Mouse (Mus musculus) 416B (cell line): ENCODE data around the gene Abtb1.

Experiments used
- DNase-seq: peaks from one replicate; pipeline ENCODE4 v3.0.0; 2011; ENCODE audit warnings: low read depth

The Abtb1 gene

DNA sequence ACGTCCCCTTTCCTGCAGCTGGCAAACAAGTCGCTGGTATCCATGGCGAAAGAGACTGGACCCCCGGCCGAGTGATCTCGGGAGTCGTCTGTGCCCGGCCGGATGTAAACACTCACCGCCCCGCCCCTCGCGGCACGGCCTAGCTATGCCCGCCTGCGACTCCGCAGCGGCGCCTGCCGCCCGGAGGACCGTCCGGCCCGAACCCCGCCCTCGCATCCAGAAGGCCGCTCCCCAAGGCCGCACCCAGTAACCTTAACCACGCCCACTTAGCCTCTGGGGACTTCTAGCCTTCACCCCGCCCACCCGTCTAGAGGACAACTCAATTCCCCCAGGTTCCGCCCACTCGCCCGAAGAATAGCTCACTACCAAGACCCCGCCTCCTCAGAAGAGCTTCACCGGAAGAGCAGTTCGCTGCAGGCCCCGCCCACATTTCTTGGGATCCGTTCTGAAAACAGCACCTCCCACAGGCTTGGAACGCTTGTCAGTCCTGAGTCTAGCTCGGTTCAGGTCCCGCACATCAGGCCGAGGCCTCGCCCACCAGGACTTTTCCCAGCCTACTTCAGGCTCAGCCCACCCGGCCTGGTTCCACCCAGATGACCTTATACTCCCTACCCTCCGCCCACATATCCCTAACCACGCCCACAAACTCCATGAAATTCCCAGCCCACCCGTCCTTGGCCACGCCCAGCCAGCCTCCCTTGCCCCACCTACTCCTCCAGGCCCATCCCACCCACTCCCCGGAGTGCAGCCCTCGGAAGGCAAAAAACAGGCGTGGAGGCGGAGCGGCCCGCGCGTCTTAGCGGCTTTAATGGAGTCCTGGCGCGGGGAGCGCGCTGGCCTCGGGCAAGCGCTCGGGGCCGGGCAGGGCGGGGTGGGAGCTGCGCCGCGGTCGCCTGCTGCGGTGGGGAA lies at the start of gene Abtb1:
Gene Abtb1, minus strand, starts transcription at position 204 of the 909 bp plus-strand sequence.
- DNase-seq, result peak; percentile 100

DNA sequence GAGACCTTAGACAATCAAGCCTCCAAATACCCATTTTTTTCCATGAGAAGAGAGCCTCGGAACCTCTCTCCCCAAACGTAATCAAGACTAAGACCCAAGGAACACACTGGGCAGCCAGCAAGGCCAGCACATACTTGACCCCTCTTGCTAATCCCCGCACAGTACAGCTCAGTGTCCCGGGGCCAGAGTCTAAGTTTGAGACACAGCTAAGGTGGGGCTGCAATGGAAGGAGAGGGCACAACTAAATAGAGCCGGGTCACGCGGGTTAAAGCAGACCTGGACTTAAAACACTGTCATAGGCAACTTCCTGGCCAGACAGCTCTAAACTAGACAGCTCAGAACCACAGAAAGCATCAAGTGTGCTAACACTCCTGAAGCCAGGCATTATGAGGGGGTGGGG lies 49.0 kb upstream of the Abtb1 start:
- DNase-seq, result no peak

DNA sequence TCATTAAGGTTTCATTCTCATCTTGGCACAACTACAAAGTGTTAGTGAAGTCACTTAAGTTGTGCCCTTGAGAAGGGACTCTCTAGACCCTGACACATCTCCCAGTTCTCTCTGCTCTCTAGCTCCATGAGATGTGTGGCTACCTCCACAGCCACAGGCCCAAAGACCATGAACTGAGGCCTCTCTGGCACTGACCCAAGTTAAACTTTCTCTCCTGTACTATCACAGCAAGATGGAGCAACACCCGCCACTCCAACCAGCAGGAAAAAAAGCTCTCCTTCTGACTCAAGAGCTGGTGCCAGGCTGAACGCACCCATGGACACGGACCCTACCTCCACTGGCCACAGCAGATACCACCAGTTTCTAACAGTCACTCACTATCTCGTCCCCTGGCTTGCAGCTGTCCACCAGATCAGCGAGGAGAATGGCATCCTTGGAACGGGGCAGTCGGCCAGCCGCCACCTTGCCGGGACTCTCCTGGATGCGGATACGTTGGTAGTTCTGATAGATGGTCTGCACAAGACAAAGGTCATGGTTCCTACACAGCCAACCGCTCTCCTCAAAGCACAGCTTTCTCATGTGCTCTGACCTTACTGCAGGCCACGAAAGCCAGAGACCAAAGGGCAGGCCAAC lies 47.7 kb upstream of the Abtb1 start:
- no peak for DNase-seq

DNA sequence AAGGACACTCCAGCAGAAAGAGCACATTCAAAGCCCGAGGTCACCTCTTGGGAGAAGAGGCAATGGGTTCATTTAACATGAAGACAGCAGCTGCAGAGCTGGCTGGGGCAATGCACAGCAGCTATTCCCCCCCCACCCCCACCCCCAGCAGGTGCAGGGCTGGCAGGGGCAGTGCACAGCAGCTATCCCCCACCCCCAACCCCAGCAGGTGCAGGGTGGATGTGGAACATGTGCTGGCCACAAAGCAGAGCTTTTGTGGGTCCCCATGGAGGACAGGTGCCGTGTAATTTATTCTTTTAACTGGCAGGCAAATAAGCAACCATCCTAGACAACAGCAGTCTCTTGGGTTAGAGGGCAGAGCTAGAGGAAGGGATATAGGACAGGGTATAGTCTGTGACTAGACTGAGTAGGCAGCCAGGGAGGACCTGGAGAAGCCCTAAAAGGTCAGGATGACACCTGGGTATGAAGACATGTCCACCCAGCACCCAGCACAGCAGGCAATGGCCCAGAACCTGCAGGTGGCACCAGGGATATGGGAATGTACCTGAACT lies 44.7 kb upstream of the Abtb1 start:
- DNase-seq, result no peak

DNA sequence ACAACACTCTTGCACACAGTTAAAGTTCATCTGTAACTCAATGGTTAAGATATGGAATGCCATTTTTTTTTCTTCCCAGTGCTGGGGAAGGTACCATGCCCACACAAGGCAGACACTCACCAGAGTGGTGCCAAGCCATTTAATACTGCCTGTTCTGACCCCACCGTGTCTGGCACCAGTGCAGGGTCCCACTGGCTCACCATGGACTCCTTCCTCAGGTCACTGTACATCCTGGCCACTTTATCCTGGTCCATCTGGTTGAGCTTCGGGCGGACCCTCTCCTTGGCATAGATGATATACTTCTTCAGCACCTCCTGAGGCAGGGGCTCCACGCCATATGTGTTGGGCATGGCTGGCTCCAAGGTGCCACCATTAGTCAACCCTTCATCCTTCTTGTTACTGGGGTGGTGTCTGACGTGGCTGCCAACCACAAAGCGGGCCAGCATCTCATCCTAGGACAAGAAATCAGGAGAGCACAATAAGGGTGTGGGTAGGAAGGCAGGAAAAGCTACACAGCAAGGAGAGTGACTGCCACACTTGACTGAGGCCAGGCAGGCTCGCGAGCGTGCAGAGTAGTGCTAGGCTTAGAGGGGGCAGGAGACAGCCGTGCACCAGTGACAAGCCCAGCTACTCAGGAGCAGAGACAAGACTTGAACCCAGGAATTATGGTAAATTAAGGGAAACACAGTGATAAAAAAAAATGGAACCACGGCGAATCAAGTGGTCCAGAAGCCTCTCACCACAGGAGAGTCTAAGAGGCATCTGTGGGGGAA lies 44.0 kb upstream of the Abtb1 start:
- DNase-seq, result no peak

DNA sequence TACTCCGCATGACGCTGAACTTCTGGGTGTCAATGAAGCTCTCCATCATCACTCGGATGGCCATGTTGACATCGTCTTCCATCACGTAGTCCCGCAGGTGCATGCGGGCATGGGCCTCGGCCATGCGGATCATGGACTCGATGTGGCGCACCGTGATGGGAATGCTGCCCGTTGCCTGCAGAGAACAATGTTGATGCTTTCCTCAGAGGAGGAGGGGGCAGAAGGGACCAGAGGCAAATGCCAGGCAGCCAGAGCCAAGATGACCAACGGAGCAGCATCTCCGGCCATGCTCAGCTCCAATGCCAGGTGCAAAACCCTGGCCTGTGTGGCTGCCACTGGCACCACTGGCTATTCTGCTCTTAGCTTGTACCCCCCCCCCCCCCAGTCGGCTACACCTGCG lies 42.9 kb upstream of the Abtb1 start:
- DNase-seq, result no peak

DNA sequence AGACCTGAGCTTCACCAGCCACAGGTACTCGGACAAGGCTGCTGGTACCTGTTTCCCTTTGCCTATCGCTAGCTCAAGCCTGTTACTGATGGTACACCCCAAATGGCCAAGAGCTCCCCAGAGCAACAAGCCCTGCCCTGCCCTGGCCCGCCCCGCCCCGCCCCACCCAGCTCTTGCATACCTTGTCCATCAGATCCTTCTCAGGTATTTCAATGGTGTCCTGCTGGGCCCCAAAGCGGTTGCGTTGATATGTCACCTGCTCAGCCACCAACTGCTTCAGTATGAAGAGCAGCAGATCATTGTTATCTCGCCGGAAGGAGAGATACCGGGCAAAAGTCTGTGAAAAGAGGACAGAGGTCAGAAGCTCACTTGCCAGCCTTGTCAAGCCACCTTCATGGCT lies 42.4 kb upstream of the Abtb1 start:
- no peak for DNase-seq

DNA sequence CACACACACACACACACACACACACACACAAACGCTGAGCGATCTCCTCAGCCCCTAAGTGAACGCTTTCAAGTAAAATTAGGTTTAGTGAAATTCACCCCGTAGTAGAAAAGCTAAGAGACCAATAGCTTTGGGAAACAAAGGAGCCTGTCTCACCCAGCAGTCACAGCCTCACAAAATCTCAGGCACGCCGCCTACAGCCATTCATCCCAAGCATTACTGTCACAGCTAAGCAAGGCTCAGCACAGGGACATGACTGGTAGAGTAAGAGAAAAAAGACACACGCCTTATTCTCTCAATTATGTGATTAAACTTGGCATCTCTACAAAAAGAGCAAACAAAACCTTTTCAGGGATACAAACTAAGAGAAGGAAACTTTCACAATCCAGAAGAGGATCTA lies 39.5 kb upstream of the Abtb1 start:
- DNase-seq, result no peak

DNA sequence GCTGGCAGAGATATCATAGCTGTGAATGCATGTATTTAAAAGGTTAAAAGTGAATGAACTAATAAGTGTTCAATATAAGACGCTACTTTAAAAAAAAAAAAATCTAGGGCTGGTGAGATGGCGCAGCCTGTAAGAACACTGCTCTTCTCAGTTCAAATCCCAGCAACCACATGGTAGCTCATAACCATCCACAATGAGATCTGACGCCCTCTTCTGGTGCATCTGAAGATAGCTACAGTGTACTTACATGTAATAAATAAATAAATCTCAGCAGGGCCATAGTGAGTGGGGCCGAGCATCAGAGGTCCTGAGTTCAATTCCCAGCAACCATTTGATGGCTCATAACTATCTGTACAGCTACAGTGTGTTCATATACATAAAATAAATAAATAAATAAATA lies 37.7 kb upstream of the Abtb1 start:
- peak; percentile 39 for DNase-seq

DNA sequence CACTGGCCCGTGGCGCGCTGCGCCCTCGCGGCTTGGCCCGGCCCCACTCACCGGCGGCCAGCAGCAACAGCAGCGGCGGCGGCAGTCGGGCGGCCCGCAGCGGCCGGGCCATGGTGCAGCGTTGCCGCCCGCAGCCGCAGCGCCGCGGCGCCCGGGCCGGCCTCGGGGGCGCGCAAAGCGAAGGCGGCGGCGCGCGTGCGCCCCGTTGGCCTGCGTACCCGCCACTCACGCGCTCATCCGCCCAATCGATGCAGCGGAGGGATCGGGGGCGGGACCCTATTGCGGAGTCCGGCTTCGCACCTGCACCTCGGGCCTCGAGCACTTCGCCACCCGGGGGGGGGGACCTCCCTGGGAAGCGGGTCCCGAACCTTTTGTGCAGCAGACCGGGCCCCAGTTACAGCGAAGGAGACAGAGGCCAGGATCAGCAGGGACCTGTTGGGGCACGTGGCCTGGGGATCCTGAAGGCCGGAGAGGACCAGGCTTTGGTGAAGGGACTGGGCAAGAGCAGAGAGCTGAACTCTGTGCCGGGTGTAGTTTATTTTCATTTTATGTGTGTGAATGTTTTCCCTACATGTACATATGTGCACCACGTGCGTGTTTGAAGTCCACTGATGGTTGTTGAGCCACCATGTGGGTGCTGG lies 33.2 kb upstream of the Abtb1 start, which contains the start of gene Podxl2:
Gene Podxl2, minus strand, starts transcription at position 177 of the 641 bp plus-strand sequence.
- DNase-seq, result no peak

DNA sequence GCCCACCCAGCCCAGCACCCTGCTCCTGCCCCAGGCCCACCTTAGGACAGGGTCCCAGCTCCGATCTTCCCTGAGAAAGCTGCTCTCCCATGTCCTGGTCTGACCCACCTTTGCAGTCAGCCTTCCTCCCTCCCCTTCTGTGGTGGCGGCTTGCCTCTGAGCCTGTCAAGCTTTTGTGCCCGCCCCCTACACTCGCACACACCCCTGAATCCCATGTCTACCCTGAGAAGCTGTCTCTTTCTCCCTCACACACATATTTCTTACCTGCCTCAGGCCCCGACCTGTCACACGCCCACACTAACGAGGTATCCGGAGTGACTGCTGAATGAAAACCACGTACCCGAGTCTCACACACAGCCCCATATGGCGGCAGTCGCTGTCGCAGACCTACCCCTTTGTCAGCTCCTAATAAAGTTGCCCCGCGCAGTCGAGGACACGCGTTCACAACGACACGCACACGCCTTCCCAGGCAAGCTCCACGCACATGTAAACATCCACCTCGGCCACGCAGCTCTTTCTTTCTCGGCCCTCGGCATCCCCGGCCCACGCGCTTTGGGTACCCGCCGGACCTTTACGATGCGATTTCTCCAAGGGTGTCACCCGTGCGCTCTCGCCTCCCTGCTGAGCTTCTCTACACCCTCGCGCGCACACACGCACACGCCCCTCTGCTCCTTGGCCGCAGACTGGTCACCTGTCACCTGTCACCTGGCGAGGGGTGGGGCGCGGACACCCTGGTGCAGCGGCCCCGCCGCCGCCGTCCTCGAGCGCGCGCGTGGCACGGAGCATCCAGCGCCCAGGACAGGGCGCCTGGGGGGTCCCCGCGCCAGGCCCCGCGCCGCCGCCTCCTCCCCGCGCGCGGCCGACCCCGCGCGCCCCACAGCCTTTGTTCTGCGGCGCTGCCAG lies 32.4 kb upstream of the Abtb1 start:
- no peak for DNase-seq

DNA sequence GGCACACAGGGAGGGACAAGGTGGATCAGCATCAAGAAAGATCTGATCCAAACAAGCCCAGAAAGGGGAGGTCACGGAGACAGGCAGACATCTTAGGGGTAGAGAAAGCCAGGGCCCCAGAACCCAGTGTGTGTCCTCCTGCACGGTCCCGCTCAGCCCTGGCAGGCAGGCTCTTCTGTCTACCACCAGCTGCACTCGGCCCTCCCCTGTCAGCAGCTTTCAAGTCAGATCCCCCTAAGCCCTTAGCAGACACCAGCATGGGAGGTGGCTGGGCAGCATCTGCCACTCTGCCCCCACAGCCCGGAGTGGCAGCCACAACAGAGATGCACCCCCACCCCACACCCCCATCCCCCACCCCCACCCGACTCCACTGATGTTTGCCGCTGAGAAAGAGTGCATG lies 31.0 kb upstream of the Abtb1 start:
- no peak for DNase-seq

DNA sequence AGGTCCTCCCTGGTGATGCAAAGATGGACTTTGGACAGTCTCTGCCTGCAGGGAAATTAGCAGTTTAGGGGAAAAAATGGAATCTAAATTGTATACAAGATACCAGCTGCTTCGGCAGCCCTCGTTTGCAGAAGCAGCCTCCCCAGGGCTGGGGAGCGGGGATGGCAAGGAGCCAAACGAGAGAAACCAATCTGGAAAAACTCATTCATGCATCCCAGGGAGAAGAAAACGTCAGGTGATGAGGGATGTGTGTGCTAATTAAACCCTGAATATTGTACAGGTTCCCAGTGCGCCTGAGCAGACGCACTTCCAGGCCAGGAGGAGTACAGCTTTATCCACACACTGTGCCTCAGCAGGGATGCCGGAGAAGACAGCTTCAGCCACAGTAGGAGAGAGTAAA lies 29.8 kb upstream of the Abtb1 start:
- DNase-seq, result no peak

DNA sequence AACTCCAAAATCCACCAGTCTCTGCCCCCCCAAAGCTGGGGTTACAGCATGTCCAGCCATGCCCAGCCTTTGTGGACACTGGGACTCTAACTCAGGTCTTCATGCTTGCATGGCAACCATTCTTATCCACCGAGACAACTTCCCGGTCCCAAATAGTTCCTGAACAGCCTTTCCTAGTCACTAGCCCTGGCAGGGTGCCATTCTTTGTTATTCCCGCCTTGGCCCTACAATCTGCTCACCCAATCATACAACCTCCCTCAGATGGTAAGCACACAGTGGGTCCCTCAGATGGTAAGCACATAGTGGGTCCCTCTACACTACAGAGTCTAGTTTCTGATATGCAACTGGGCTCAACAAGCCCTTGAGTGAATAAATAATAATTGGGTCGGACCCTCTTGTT lies 28.8 kb upstream of the Abtb1 start:
- DNase-seq, result no peak

DNA sequence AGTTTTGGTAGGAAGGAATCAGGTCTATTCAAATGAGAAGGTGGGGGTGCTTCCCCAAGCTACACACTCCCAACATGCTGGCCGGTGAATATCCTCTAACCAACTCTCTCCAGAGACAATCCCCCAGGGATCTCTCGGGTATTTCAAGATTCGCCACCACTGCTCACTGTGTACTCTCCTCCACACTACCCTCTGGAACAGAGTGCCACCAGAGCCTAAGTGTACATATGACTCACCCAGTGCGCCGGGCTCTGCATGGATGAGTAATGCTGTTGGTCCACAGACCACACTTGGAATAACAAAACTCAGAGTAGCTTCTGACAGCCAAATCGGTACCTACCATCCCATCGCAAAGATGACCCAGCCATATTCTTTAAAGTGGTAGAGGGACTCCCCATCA lies 27.7 kb upstream of the Abtb1 start:
- peak; percentile 78 for DNase-seq

DNA sequence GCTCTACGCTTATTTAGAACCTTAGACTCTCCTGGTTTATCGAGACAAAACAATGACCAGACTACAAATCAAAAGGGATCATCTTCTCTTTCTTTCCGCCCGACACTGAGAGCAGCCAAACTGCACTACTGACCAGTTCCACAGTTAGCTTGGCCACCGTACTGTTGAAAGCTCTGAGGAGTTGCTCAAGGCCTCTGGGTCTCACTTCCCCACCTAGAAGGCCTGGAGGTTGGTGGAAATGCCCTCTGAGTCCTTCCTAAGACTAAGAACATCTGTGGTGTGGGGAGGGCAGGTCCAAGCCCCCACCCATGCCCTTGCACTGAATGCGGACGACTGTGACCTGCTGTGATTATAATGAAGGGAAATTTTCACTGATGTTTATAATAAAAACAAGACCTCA lies 23.9 kb upstream of the Abtb1 start:
- DNase-seq, result no peak

DNA sequence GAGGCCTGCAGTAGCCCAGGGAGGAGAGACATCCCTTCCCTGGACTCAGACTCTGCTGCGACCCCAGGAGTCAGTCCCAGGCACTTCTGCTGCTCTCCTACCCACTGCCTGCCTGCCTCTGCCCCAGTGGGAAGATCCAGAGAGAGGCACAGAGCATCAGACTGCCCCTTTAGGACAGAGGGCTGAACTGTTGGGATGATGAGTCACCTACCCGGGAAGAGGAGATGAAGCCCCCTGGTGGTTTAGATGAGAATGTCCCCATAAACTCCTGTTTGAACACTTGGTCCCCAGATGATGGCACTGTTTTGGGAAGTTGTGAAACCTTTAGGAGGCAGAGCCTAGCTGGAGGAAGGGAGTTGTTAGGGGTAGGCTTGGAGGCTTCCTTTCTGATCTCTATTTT lies 19.1 kb upstream of the Abtb1 start:
- peak; percentile 92 for DNase-seq

DNA sequence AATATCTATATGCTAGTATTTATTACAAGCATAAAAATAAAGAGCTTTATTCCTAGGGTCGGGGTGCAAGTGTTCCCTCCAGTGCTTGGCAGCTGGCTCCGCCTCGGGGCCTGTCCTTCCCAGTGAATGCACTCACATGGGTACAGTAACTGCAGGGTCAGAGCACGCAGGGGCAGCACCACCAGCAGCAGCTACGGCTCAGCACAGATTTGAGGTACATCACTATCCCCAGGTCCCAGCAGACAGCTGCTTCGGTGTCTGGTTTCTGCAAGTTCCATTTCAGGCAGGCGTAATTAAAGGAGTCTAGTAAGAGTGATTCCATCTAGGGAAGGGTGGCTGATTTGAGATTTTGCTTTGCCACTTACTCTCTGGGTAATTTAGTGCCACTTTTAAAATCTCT lies 16.6 kb upstream of the Abtb1 start:
- no peak for DNase-seq

DNA sequence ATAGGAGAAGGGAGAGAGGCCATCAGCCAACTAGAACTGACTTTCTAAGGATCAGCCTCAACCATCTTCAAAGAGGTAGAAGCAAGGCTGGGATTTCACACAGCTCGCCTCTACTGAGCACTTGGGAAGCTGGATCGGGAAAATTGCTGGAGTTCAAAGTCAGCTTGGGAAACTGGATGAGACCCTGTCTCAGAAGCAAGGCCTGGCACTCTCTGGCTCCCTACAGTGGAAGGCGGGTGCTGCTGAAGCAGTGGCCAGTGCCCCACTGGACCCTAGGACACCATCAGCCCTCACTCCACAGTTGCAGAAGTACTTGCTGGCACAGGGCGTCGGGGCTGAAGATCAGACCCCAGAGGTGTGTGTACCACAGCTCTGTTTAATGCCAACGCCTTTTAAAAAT lies 16.0 kb upstream of the Abtb1 start:
- no peak for DNase-seq

DNA sequence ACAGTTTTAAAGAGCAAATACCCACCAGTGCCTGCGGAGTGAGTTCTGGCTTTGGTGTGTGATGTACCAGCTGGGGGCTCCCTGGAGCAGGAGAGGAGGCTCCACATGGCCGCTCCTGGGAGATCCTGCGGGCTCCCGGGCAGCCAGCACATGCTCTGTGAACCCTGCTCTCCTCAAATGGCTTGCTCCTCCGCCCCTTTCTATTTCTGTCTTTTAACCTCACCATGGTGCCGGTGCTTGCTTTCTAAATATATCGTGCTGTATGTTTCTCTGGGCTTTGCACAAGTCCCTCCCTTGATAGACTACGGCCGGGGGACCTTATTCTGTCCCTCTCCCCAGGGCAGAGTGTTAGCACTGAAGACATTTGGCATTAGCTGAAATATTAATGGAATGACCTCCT lies 15.5 kb upstream of the Abtb1 start:
- DNase-seq, result no peak

DNA sequence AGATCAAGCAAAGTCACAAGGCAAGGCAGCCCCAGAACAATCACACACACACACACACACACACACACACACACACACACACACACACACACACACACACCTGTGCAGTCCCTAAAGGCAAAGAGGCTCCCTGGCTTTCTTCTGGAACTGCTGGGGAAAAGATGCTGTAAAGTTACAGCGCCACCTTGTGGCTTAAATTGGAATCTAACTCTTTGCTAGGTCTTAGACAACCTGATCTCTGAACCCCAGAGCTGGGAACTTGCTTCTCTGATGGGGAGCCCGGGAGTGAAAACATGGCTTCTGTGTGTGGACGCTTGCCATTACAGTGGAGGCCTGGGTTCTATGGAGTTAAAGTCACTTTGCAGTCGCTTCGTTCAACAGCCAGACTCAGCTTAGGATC lies 13.9 kb upstream of the Abtb1 start:
- peak; percentile 81 for DNase-seq
